Mouse (Mus musculus): ENCODE results near the gene Pars2.

DNA sequence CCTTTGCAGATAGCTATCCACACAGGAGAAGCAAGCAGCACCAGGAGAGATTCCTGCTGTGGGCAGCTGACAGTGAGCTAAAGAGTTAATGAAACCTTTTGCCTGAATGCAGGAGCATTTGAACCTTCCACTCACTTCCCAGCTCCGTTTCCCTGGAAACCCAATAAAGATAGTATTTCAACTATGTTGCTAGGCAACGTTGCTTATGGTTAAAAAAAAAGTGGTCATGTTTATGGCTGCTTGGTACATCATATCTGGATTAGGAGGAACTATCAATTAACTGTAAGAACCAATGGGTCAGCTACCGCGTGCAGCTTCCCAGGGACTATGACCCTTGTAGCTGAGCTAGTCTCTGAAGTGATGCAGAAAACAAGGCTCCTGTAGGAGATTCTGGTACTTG is 49.9 kb downstream of the Pars2 start:
- TF ChIP-seq GATA1 (IDR thresholded peaks at IDR 0.05; ENCODE audit: borderline replicate concordance, low read length) (no peak), FLI1 (IDR thresholded peaks at IDR 0.05; ENCODE audit: low read length) (no peak)
